Mouse (Mus musculus): ENCODE data around the gene Fxyd1. TPM values are rescaled to one million over a fixed set of nuclear protein-coding genes. Genes with fewer than 3 reads are reported as not detected.

Fxyd1 gene
- polyA plus RNA-seq, 1 experiment from 2014 or later = not detected

DNA sequence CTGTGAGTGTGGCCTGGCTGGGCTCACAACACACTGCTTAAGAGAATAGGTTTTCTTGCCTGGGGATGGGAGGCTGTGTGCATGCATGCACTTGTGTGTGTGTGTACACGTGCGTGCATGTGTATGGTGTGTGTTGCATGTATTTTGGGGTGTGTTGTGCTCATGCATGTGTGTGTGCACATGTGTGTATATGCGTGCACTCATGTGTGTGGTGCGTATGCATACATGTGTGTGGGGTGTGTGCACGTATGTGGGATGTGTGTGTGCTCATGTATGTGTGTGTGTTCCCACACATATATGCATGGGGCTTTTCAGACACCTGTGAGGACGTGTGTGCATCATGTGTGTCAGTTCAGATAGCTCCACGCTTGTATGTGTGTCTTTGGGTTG, 3.6 kb upstream of the Fxyd1 start:
- CTCF ChIA-PET = no interaction called here
- H3K27me3 ChIP-seq = no peaks in the 10 kb centered on the region
- POLR2A ChIA-PET = no interaction called here
- DNase-seq (ENCODE audit: low read depth, low spot score) (no peak), ATAC-seq (no peak)
- TF ChIP-seq CTCF (IDR thresholded peaks at IDR 0.05) = no peak
- in situ Hi-C loops (cut with MboI; ENCODE audit: low pct_unique_long_range_greater_than_20kb) = no loop called here

DNA sequence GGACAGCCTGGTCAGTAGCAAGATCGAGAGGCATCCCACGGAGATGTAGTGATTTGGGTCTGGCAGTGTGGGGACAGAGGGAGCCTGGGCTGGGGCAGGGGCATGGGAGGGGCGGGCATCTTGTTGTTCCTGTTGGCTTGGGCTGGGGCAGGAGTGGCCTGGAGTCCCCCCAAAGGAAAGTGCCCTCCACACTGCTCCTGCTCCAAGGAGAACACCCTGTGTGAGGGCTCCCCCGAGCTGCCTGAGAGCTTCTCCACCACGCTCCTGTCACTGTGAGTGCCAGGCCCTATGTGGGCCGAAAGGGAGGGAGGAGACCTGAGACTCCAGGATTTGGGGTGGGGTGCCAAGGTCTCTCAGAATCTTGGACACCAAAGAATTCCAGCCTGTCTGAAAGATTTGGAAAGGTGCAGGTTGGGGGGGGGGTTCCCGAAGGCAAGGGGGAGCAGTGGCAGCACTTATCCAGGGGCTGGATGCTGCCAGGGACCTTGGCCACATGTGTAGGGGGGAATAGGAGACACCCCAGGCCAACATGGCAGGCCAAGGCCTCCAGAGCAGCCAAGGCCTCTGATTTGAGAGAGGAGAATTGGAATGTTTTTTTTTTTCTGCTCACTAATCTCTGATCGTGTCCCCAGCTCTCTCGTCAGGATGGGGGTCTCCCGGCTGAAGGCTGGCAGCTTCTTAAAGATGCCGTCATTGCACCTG, 3.1 kb upstream of the Fxyd1 start:
- CTCF ChIA-PET = no interaction called here
- H3K27me3 ChIP-seq = no peaks in the 10 kb centered on the region
- ATAC-seq = no peak
- in situ Hi-C loops (cut with MboI; ENCODE audit: low pct_unique_long_range_greater_than_20kb) = no loop called here
- TF ChIP-seq CTCF (IDR thresholded peaks at IDR 0.05) = no peak
- no peak for DNase-seq (ENCODE audit: low read depth, low spot score)
- POLR2A ChIA-PET = interaction anchor here (0.6 kb wide), 1 partner anchor 11 kb away, joined by 6 read pairs; no protein-coding TSS in a partner anchor

DNA sequence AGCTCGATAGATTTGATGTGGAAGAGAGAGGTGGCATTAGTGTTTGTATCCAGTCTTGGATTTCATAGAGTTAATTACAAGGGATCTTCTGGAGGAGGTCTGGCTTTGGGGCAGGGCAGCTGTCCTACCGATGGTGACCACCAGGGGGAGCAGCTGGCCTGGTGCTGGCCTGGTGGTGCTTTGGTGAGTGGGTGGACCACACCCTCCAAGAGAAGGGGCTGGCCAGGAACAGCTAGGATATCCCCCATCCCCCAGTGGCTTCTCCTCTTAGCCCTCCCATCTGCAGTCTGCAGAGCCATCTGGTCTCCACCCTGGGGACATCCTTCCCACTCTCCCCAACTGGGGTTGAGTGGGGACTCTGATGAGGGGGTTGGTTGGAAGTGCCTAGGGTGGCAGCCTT, 2.1 kb upstream of the Fxyd1 start, which contains the start of gene Lgi4:
TSS of gene Lgi4 (plus strand) at position 235 of the 400 bp plus-strand sequence.
- DNase-seq (ENCODE audit: low read depth, low spot score) (no peak), ATAC-seq (peak; percentile 67)
- CTCF ChIA-PET = interaction anchor here (1.1 to 2.2 kb wide), 6 partner anchors 10 to 111 kb away, joined by 3 to 9 read pairs (median 4); no protein-coding TSS in a partner anchor
- in situ Hi-C loops (cut with MboI; ENCODE audit: low pct_unique_long_range_greater_than_20kb) = no loop called here
- no peaks in the 10 kb centered on the region for H3K27me3 ChIP-seq
- peak; percentile 93 for TF ChIP-seq CTCF (IDR thresholded peaks at IDR 0.05)
- POLR2A ChIA-PET = no interaction called here

DNA sequence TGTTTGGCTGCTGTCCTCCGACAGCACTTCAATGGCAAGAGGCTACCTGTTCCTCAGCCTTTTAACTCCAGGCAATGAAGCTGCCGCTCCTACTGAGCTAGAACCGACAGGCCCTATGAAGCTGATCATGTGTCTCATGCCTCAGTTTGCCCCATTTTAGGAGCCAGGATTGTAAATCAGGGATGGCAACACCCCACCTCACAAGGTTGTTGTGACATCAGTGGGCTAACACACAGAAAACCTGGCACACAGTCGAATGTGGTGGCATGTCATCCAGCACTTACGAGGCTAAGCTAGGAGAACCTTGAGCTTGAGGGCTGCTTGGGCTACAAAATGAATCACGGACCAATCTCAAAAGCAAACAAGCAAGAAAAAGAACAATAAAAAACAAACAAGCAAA, 1.2 kb upstream of the Fxyd1 start:
- DNase-seq (ENCODE audit: low read depth, low spot score) = no peak
- no peak for ATAC-seq
- ChIA-PET CTCF (interaction anchor here (0.9 to 2.2 kb wide), 7 partner anchors 11 to 112 kb away, joined by 3 to 9 read pairs (median 4); no protein-coding TSS in a partner anchor), POLR2A (no interaction called here)
- no peaks in the 10 kb centered on the region for H3K27me3 ChIP-seq
- in situ Hi-C loops (cut with MboI; ENCODE audit: low pct_unique_long_range_greater_than_20kb) = no loop called here
- no peak for TF ChIP-seq CTCF (IDR thresholded peaks at IDR 0.05)

DNA sequence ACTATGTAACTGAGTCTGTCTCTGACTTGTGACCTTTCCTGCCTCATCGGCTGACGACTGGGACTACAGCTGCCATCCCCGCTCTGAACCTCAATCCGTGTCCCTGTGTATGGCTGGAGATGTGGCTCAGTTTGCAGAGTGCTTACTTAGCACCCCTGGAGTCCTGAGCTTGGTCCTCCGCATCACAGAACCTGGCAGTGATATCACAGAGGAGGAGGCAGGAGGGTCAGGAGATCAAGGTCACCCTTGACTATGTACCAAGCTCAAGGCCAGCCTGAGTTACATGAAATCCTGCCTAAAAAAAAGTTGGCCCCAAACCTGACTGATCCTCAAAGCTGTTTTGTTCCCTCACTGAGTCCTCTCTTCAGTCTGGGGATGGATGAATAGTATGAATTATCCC, 731 bp upstream of the Fxyd1 start:
- no peak for TF ChIP-seq CTCF (IDR thresholded peaks at IDR 0.05)
- H3K27me3 ChIP-seq = peaks cover 1% of the 10 kb centered on the region
- CTCF ChIA-PET = interaction anchor here (0.9 to 2.2 kb wide), 4 partner anchors 11 to 41 kb away, joined by 3 to 9 read pairs (median 8); no protein-coding TSS in a partner anchor
- POLR2A ChIA-PET = no interaction called here
- ATAC-seq (no peak), DNase-seq (ENCODE audit: low read depth, low spot score) (no peak)
- in situ Hi-C loops (cut with MboI; ENCODE audit: low pct_unique_long_range_greater_than_20kb) = no loop called here

DNA sequence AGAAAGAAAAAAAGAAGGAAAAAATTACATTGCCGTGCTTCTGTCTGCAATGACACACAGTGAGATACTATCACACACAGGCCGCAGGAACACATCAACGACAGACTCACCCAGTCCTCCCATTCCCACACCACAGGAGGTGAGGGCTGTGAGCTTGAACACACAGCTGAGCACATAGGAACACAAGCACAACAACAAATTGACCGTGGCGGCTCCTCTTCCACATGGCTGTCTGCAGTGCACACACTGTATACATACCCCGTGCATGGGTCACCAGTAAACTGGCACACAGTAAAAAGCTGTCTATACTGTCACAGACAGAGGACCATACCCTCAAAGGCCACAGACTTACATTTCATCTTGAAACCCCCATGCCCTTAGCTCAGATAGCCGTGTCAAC, 551 bp downstream of the Fxyd1 start:
- H3K27me3 ChIP-seq = peaks cover 13% of the 10 kb centered on the region
- no peak for TF ChIP-seq CTCF (IDR thresholded peaks at IDR 0.05)
- in situ Hi-C loops (cut with MboI; ENCODE audit: low pct_unique_long_range_greater_than_20kb) = no loop called here
- ATAC-seq (no peak), DNase-seq (ENCODE audit: low read depth, low spot score) (no peak)
- CTCF ChIA-PET = interaction anchor here (0.6 to 2.0 kb wide), 2 partner anchors 42 to 297 kb away, joined by 3 to 7 read pairs; no protein-coding TSS in a partner anchor
- POLR2A ChIA-PET = no interaction called here

DNA sequence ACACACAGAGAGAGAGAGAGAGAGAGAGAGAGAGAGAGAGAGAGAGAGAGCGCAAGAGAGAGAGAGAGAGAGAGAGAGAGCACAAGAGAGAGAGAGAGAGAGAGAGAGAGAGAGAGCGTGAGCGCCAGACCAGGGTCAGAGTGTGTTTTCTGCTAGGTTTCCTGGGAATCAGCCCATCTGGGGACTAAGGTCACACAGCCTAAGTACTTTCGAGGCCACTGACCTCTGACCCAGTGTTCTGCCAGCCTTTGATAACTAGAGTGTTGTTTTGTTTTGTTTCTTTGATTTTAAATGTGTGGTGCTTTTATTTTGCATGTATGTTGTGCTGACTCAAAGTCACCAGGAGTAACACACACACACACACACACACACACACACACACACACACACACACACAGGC, 1.1 kb downstream of the Fxyd1 start:
- H3K27me3 ChIP-seq = peaks cover 15% of the 10 kb centered on the region
- DNase-seq (ENCODE audit: low read depth, low spot score) = no peak
- CTCF ChIA-PET = interaction anchor here (0.6 kb wide), 1 partner anchor 296 kb away, joined by 3 read pairs; no protein-coding TSS in a partner anchor
- POLR2A ChIA-PET = no interaction called here
- ATAC-seq = no peak
- in situ Hi-C loops (cut with MboI; ENCODE audit: low pct_unique_long_range_greater_than_20kb) = no loop called here
- no peak for TF ChIP-seq CTCF (IDR thresholded peaks at IDR 0.05)

DNA sequence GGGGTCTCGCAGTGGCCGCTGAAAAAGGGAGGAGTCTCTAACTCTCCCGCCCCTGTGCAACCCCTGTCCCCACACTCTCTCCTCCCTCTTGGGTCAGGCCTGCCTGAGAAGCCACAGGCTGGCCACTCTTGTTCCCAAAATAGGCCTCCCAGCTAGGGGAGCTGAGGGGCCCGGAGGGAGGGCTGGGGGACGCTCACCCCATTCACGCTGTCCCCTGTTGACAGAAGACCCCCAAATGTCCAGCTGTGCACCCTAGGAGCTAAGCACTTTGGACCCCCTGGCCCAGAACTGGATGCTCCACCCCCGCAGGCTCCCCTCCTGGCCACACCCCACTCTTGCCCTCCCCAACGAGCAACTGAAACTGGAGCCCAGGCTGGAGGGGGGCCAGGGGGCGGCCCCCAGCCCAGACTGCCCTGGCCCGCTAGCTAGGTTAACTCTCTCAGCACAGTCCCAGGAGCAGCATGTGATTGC, 1.6 kb downstream of the Fxyd1 start:
- in situ Hi-C loops (cut with MboI; ENCODE audit: low pct_unique_long_range_greater_than_20kb) = no loop called here
- ATAC-seq = no peak
- DNase-seq (ENCODE audit: low read depth, low spot score) = no peak

DNA sequence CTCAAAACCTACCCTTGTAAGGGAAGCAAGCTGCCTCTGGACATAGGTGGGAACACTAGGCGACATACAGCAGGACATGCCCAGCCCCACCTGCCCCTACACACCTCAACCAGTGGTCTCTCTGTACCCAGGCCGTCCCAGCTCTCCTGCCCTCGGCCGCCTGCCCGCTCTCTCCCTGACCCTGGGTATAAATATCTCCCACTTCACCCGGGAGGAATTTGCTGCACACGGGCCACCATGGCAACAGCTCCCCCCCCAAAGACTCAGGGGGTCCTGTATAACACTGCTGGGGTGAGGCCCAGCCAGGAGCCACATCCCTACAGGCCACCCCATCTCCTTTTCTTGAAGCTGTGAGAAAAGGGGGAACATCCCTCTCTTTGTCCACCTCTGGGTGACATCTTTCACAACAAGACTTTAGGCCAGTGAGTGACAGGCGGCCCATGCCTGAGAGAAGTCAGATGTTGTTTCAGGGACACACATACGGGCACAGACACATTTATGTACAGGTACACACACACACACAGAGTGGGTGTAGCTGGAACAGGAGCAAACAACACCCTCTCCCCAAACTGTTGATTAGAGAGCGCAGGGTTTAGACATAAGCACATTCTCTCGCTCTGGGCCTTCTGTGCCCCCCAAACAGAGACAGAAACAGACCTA, 2.2 kb downstream of the Fxyd1 start:
- ChIA-PET CTCF (no interaction called here), POLR2A (no interaction called here)
- DNase-seq (ENCODE audit: low read depth, low spot score) (no peak), ATAC-seq (no peak)
- H3K27me3 ChIP-seq = peaks cover 23% of the 10 kb centered on the region
- in situ Hi-C loops (cut with MboI; ENCODE audit: low pct_unique_long_range_greater_than_20kb) = no loop called here
- TF ChIP-seq CTCF (IDR thresholded peaks at IDR 0.05) = no peak

More for the DNA sequence above, 1.6 kb downstream of the Fxyd1 start:
- POLR2A ChIA-PET = no interaction called here
- CTCF ChIA-PET = no interaction called here
- no peak for TF ChIP-seq CTCF (IDR thresholded peaks at IDR 0.05)
- peaks cover 19% of the 10 kb centered on the region for H3K27me3 ChIP-seq

DNA sequence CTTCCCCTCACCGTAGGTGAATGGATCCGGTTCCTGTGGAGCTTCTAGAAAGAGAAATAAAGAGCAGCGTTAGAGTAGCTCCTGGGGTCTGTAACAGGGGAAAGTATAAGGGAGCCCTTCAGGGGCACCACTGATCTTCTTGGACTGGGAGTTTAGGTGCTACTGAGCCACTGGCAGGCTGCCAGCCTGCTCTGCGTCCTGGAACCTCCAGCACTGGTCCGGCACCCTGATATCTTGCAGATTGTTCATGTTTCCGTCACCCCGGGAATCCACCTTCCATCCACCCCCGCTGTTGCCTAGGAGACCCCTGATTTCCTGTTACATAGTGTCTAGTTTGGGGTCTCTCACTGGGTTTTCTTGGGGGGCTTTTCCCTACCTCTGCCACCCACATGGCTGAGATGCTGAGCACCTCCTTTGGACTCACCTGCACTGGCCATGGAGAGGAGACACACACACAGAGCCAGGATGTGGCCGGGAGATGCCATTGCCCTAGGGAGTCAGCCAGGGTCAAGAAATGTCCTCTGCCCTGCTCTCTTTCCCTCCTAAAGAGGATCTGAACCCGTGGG, 3.0 kb downstream of the Fxyd1 start:
- TF ChIP-seq CTCF (IDR thresholded peaks at IDR 0.05) = no peak
- POLR2A ChIA-PET = no interaction called here
- H3K27me3 ChIP-seq = peaks cover 31% of the 10 kb centered on the region
- DNase-seq (ENCODE audit: low read depth, low spot score) (no peak), ATAC-seq (no peak)
- CTCF ChIA-PET = no interaction called here
- in situ Hi-C loops (cut with MboI; ENCODE audit: low pct_unique_long_range_greater_than_20kb) = no loop called here

Measured in Patski (cell line).